Mouse (Mus musculus) bone marrow, adult 2 months (tissue): ENCODE data around the gene Rasgrp3.

ENCODE experiments used
- CTCF ChIP-seq: fragments of 200-500 bp; IDR thresholded peaks from 2 replicates; pipeline ENCODE4 v1.5.1; 2011; ENCODE audit warnings: low read length, control low read depth; ENCODE audit not compliant: control insufficient read depth, insufficient read depth
- POLR2A ChIP-seq: fragments of 200-500 bp; IDR thresholded peaks from 2 replicates; pipeline ENCODE4 v1.6.1; 2011; ENCODE audit warnings: low read depth, mild to moderate bottlenecking, control low read depth, low read length, borderline replicate concordance; ENCODE audit not compliant: control insufficient read depth

- TF ChIP-seq POLR2A, result no peak
- TF ChIP-seq CTCF, result no peak
These were observed 67.3 kb downstream of the Rasgrp3 start for GRCm38 (mm10) chr17:75503031-75503430.
